Mouse (Mus musculus): Measurements from ENCODE around the gene Elob. TPM values are rescaled to one million over a fixed set of nuclear protein-coding genes. Genes with fewer than 3 reads are reported as not detected.

Elob gene
- polyA plus RNA-seq, 1 experiment from 2014 or later: 602 TPM

Small RNA genes lying within 50 kb of the gene (microRNA-seq; reads per million reads assigned to microRNA genes)
- 2.8 reads per million for gene Mir5125

Other genes starting within 250 kb of the Elob start
- 2.8 and 2.9 TPM in 2 replicates for gene Zfp13, start 229.6 kb downstream of the Elob start, polyA plus RNA-seq (2016; fragmentation: Nextera tagmentation; extraction: Ambion mirVana)
- gene Zscan10, start 228.3 kb downstream of the Elob start, polyA plus RNA-seq (2016; fragmentation: Nextera tagmentation; extraction: Ambion mirVana): not detected in 2 replicates
- 0.20 and 0.28 TPM in 2 replicates for gene Mmp25, start 183.9 kb downstream of the Elob start, polyA plus RNA-seq (2016; fragmentation: Nextera tagmentation; extraction: Ambion mirVana)
- gene Bicdl2, start 168.6 kb downstream of the Elob start, polyA plus RNA-seq (2016; fragmentation: Nextera tagmentation; extraction: Ambion mirVana): not detected in 2 replicates
- 23.6 and 25.5 TPM in 2 replicates for gene Hcfc1r1, start 155.5 kb downstream of the Elob start, polyA plus RNA-seq (2016; fragmentation: Nextera tagmentation; extraction: Ambion mirVana)
- 31.4 and 36.1 TPM in 2 replicates for gene Thoc6, start 155.3 kb downstream of the Elob start, polyA plus RNA-seq (2016; fragmentation: Nextera tagmentation; extraction: Ambion mirVana)
- 7.1 and 7.8 TPM in 2 replicates for gene Tnfrsf12a, start 151.7 kb downstream of the Elob start, polyA plus RNA-seq (2016; fragmentation: Nextera tagmentation; extraction: Ambion mirVana)
- gene Cldn6, start 149.9 kb downstream of the Elob start, polyA plus RNA-seq (2016; fragmentation: Nextera tagmentation; extraction: Ambion mirVana): 0.78 and 2.3 TPM in 2 replicates
- 0.08 and 0.11 TPM in 2 replicates for gene Cldn9, start 145.1 kb downstream of the Elob start, polyA plus RNA-seq (2016; fragmentation: Nextera tagmentation; extraction: Ambion mirVana)
- gene 1520401A03Rik, start 106.4 kb downstream of the Elob start, polyA plus RNA-seq (2016; fragmentation: Nextera tagmentation; extraction: Ambion mirVana): 0.05 and 0.10 TPM in 2 replicates
- gene Pkmyt1, start 102.8 kb downstream of the Elob start, polyA plus RNA-seq (2016; fragmentation: Nextera tagmentation; extraction: Ambion mirVana): 41.1 and 42.1 TPM in 2 replicates
- gene Paqr4, start 88.3 kb downstream of the Elob start, polyA plus RNA-seq (2016; fragmentation: Nextera tagmentation; extraction: Ambion mirVana): 7.4 and 8.4 TPM in 2 replicates
- gene Kremen2, start 83.3 kb downstream of the Elob start, polyA plus RNA-seq (2016; fragmentation: Nextera tagmentation; extraction: Ambion mirVana): 0.17 and 0.55 TPM in 2 replicates
- gene Flywch1, start 57.5 kb downstream of the Elob start, polyA plus RNA-seq (2016; fragmentation: Nextera tagmentation; extraction: Ambion mirVana): 22.4 and 22.6 TPM in 2 replicates
- gene Flywch2, start 43.1 kb downstream of the Elob start, polyA plus RNA-seq (2016; fragmentation: Nextera tagmentation; extraction: Ambion mirVana): 2.9 and 3.6 TPM in 2 replicates
- gene Srrm2, start 38.6 kb downstream of the Elob start, polyA plus RNA-seq (2016; fragmentation: Nextera tagmentation; extraction: Ambion mirVana): 334 and 339 TPM in 2 replicates
- gene Prss33, start 6.9 kb upstream of the Elob start, polyA plus RNA-seq (2016; fragmentation: Nextera tagmentation; extraction: Ambion mirVana): not detected in 2 replicates
- not detected in 2 replicates for gene Prss32, start 14.7 kb upstream of the Elob start, polyA plus RNA-seq (2016; fragmentation: Nextera tagmentation; extraction: Ambion mirVana)
- gene Prss41, start 15.0 kb upstream of the Elob start, polyA plus RNA-seq (2016; fragmentation: Nextera tagmentation; extraction: Ambion mirVana): 0.32 and 0.45 TPM in 2 replicates
- gene Prss21, start 38.9 kb upstream of the Elob start, polyA plus RNA-seq (2016; fragmentation: Nextera tagmentation; extraction: Ambion mirVana): not detected in 2 replicates
- gene Dcpp1, start 51.7 kb upstream of the Elob start, polyA plus RNA-seq (2016; fragmentation: Nextera tagmentation; extraction: Ambion mirVana): not detected in 2 replicates
- not detected in 2 replicates for gene Dcpp2, start 51.7 kb upstream of the Elob start, polyA plus RNA-seq (2016; fragmentation: Nextera tagmentation; extraction: Ambion mirVana)
- gene Dcpp3, start 88.3 kb upstream of the Elob start, polyA plus RNA-seq (2016; fragmentation: Nextera tagmentation; extraction: Ambion mirVana): not detected in 2 replicates
- not detected in 2 replicates for gene Sbp, start 112.5 kb upstream of the Elob start, polyA plus RNA-seq (2016; fragmentation: Nextera tagmentation; extraction: Ambion mirVana)
- gene Sbpl, start 126.1 kb upstream of the Elob start, polyA plus RNA-seq (2016; fragmentation: Nextera tagmentation; extraction: Ambion mirVana): not detected in 2 replicates
- gene Prss30, start 151.4 kb upstream of the Elob start, polyA plus RNA-seq (2016; fragmentation: Nextera tagmentation; extraction: Ambion mirVana): not detected in 2 replicates
- not detected in 2 replicates for gene Prss22, start 169.0 kb upstream of the Elob start, polyA plus RNA-seq (2016; fragmentation: Nextera tagmentation; extraction: Ambion mirVana)
- not detected in 2 replicates for gene Prss27, start 209.0 kb upstream of the Elob start, polyA plus RNA-seq (2016; fragmentation: Nextera tagmentation; extraction: Ambion mirVana)
- gene Kctd5, start 244.3 kb upstream of the Elob start, polyA plus RNA-seq (2016; fragmentation: Nextera tagmentation; extraction: Ambion mirVana): 27.7 and 29.1 TPM in 2 replicates